Mouse (Mus musculus) monocyte, adult 2 months (primary cell): ENCODE data around the gene Gdf2.

ENCODE experiments used
- DNase-seq, 2 experiments: peaks; one replicate each; pipeline ENCODE4 v3.0.0; 2022; ENCODE audit warnings: low spot score in 2 of 2, low read depth in 1 of 2

Gdf2 gene

GRCm38 (mm10) chr14:33956055-33956454, 15.2 kb downstream of the Gdf2 start:
- no peak for DNase-seq

- DNase-seq = no peak
Measured at GRCm38 (mm10) chr14:33958186-33958585, 17.3 kb downstream of the Gdf2 start.

GRCm38 (mm10) chr14:33958841-33959240, 18.0 kb downstream of the Gdf2 start:
- DNase-seq = no peak

- DNase-seq = no peak
Measured at GRCm38 (mm10) chr14:33959341-33959740, 18.5 kb downstream of the Gdf2 start.

GRCm38 (mm10) chr14:33965675-33966074, 24.8 kb downstream of the Gdf2 start:
- no peak for DNase-seq

- no peak for DNase-seq
Measured at GRCm38 (mm10) chr14:33972679-33973078, 31.8 kb downstream of the Gdf2 start.

GRCm38 (mm10) chr14:33974752-33975151, 33.9 kb downstream of the Gdf2 start:
- DNase-seq = no peak

- no peak for DNase-seq
Measured at GRCm38 (mm10) chr14:33977748-33978147, 36.9 kb downstream of the Gdf2 start.

- DNase-seq = no peak
Measured at GRCm38 (mm10) chr14:33978604-33979059, 37.8 kb downstream of the Gdf2 start, which contains the start of gene Zfp488. Gene Zfp488, minus strand, starts transcription at chr14:33978764.

GRCm38 (mm10) chr14:33989201-33989600, 48.4 kb downstream of the Gdf2 start:
- DNase-seq = no peak

GRCm38 (mm10) chr14:33991971-33992370, 51.1 kb downstream of the Gdf2 start:
- no peak for DNase-seq

- no peak for DNase-seq
Measured at GRCm38 (mm10) chr14:33993051-33993450, 52.2 kb downstream of the Gdf2 start.

- DNase-seq = no peak
Measured at GRCm38 (mm10) chr14:33993521-33994289, 52.9 kb downstream of the Gdf2 start.
